Mouse (Mus musculus) MEL (cell line): Measurements from ENCODE around the gene Tnfsf4.

ENCODE experiments used
- CTCF ChIP-seq, 3 experiments: IDR thresholded peaks in 2 of 3; conservative IDR thresholded peaks in 1 of 3; 2 replicates each; pipeline ENCODE4 v1.5.1; 2011 to 2012; ENCODE audit warnings: low read length in 3 of 3, low read depth in 2 of 3, mild to moderate bottlenecking in 2 of 3, improper control_type of control experiment in 1 of 3, inconsistent platforms in 1 of 3, mixed read lengths in 1 of 3, moderate library complexity in 1 of 3; ENCODE audit not compliant: control insufficient read depth in 1 of 3, insufficient read depth in 1 of 3, poor library complexity in 1 of 3, severe bottlenecking in 1 of 3
- GATA1 ChIP-seq: IDR thresholded peaks from 2 replicates; pipeline ENCODE4 v1.6.1; 2011; ENCODE audit warnings: low read depth, low read length, improper control_type of control experiment
- MAZ ChIP-seq: IDR thresholded peaks from 2 replicates; pipeline ENCODE4 v1.6.1; 2012; ENCODE audit warnings: low read depth, mild to moderate bottlenecking, inconsistent platforms, low read length, improper control_type of control experiment
- MXI1 ChIP-seq: IDR thresholded peaks from 2 replicates; pipeline ENCODE4 v1.6.1; 2011; ENCODE audit warnings: mild to moderate bottlenecking, low read depth, low read length, improper control_type of control experiment
- RCOR1 ChIP-seq: IDR thresholded peaks from 2 replicates; pipeline ENCODE4 v1.6.1; 2012; ENCODE audit warnings: low read depth, mild to moderate bottlenecking, inconsistent platforms, low read length, improper control_type of control experiment
- USF1 ChIP-seq: IDR thresholded peaks from 2 replicates; pipeline ENCODE4 v1.6.1; 2014; ENCODE audit warnings: low read depth, mild to moderate bottlenecking, inconsistent platforms, low read length, improper control_type of control experiment, moderate library complexity
- USF2 ChIP-seq, 2 experiments: IDR thresholded peaks; 2 replicates each; pipeline ENCODE4 v1.6.1; 2011 to 2012; ENCODE audit warnings: improper control_type of control experiment in 2 of 2, low read length in 2 of 2, borderline replicate concordance in 1 of 2, inconsistent platforms in 1 of 2, low read depth in 1 of 2, mild to moderate bottlenecking in 1 of 2; ENCODE audit not compliant: insufficient read depth in 1 of 2
- ZNF384 ChIP-seq: IDR thresholded peaks from 2 replicates; pipeline ENCODE4 v1.6.1; 2012; ENCODE audit warnings: low read depth, mild to moderate bottlenecking, inconsistent platforms, low read length, improper control_type of control experiment

DNA sequence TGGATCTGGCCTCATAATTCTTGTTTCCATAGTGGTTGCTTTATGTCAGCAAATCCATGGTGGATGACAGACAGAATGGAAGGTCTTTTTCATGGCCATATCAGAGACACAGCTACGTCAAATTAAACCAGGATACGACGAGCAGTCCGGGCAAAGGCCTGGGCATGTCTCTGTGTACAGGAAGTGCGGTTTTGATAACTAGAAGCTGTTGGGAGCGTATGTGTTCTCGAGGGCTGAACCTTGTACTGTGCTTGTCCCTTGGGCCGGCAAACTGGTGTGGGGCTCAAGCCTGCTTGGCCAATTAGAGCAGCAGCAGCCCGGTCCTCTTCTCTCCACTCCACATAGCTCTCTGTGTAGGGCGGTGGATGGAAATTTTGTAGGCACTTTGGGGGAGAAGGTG is 1.1 kb downstream of the Tnfsf4 start:
- TF ChIP-seq CTCF (IDR thresholded peaks at IDR 0.05 in 2 of 3, conservative IDR thresholded peaks at IDR 0.05 in 1 of 3; ENCODE audit: control insufficient read depth in 1 of 3, insufficient read depth in 1 of 3, low read depth in 2 of 3, low read length in 3 of 3, poor library complexity in 1 of 3, severe bottlenecking in 1 of 3), result no peak
- TF ChIP-seq ZNF384, result no peak
- no peak for TF ChIP-seq MXI1
- TF ChIP-seq RCOR1, result no peak
- no peak for TF ChIP-seq USF2 (IDR thresholded peaks at IDR 0.05; ENCODE audit: borderline replicate concordance in 1 of 2, insufficient read depth in 1 of 2, low read depth in 1 of 2, low read length in 2 of 2)
- no peak for TF ChIP-seq USF1
- TF ChIP-seq MAZ, result no peak
- TF ChIP-seq GATA1, result no peak
